9 mouse cellular contexts compared by ENCODE assay signal in genomic region chr9:44231609-44232008, GRCm38 (mm10). TPM values are rescaled to one million over a fixed set of nuclear protein-coding genes. Genes with fewer than 3 reads are reported as not detected.
A peak's percentile ranks its signal among the peaks of the same experiment; 100 is the strongest.
DNase-seq lines count a peak whose midpoint lies in the region; ATAC-seq and TF ChIP-seq lines count a peak whose summit lies in the region.
"Had no signal": no experiment of that assay in that cellular context is flagged by ENCODE, and none has a peak within 500 bp of the region (broad histone marks: within the 10 kb centered on the region; RNA-seq: fewer than 3 reads in every experiment).

No protein-coding gene starts in this region.

- DNase-seq in lung, embryonic 14.5 days = no peak
- no peak for DNase-seq in lung, postnatal 25 days (ENCODE audit: low spot score)
- DNase-seq in embryonic facial prominence, embryonic 14.5 days (ENCODE audit: low spot score) = no peak
- no peak for DNase-seq in B cell, adult 2 months
- DNase-seq in layer of hippocampus, adult 2 months (ENCODE audit: low spot score in 2 of 2) = no peak
- no peak for DNase-seq in thymus, postnatal 25 days
- DNase-seq: cerebellum, adult 11-12 months had no signal

- no peaks in the 10 kb centered on the region for H3K27me3 ChIP-seq in lung, embryonic 14.5 days (ENCODE audit: insufficient read depth, low read length)
- no peaks in the 10 kb centered on the region for H3K27me3 ChIP-seq in embryonic facial prominence, embryonic 14.5 days (replicated peaks; ENCODE audit: control insufficient read depth, insufficient read depth, low read length)
- H3K27me3 ChIP-seq in hindbrain, embryonic 15.5 days = no peaks in the 10 kb centered on the region
- H3K27me3 ChIP-seq in midbrain, embryonic 12.5 days = no peaks in the 10 kb centered on the region

- no peak for ATAC-seq in lung, embryonic 14.5 days (ENCODE audit: insufficient read depth)
- ATAC-seq in embryonic facial prominence, embryonic 14.5 days (ENCODE audit: low read depth) = no peak
- no peak for ATAC-seq in hindbrain, embryonic 15.5 days (ENCODE audit: low FRiP score, low read depth)
- ATAC-seq in midbrain, embryonic 12.5 days (ENCODE audit: low FRiP score, low read depth) = no peak

- no peaks in the 10 kb centered on the region for H3K9me3 ChIP-seq in lung, embryonic 14.5 days (ENCODE audit: low read depth, low read length)
- no peaks in the 10 kb centered on the region for H3K9me3 ChIP-seq in embryonic facial prominence, embryonic 14.5 days (ENCODE audit: control insufficient read depth, low read length)
- no peaks in the 10 kb centered on the region for H3K9me3 ChIP-seq in hindbrain, embryonic 15.5 days
- H3K9me3 ChIP-seq in midbrain, embryonic 12.5 days = no peaks in the 10 kb centered on the region

- no peak overlapping the region for H3K9ac ChIP-seq in lung, embryonic 14.5 days
- H3K9ac ChIP-seq in embryonic facial prominence, embryonic 14.5 days (ENCODE audit: low read depth, low read length) = no peak overlapping the region
- H3K9ac ChIP-seq in hindbrain, embryonic 15.5 days = 0 out of 2 replicates have a peak overlapping the region, but pooled peaks have one; percentile 12
- 0 out of 2 replicates have a peak overlapping the region, but pooled peaks have one; percentile 4 for H3K9ac ChIP-seq in midbrain, embryonic 12.5 days (replicated peaks)

- H3K4me3 ChIP-seq in lung, embryonic 14.5 days (ENCODE audit: low read depth, low read length) = no peak overlapping the region
- H3K4me3 ChIP-seq in embryonic facial prominence, embryonic 14.5 days (ENCODE audit: low read depth, low read length) = no peak overlapping the region; the same call in 1 of the 2 replicates
- peak overlapping the region; percentile 87 for H3K4me3 ChIP-seq in hindbrain, embryonic 15.5 days
- H3K4me3 ChIP-seq in midbrain, embryonic 12.5 days = peak overlapping the region; percentile 89; the same call in 1 of the 2 replicates
- H3K4me3 ChIP-seq in layer of hippocampus, adult 2 months = no peak overlapping the region

- H3K4me1 ChIP-seq in lung, embryonic 14.5 days (ENCODE audit: insufficient read depth) = 0 out of 2 replicates have a peak, but pooled peaks cover 4% of the 10 kb centered on the region
- H3K4me1 ChIP-seq in embryonic facial prominence, embryonic 14.5 days (ENCODE audit: control insufficient read depth, insufficient read depth, low read length) = peaks cover 14% of the 10 kb centered on the region
- peaks cover 31% of the 10 kb centered on the region for H3K4me1 ChIP-seq in hindbrain, embryonic 15.5 days (replicated peaks)
- H3K4me1 ChIP-seq in midbrain, embryonic 12.5 days = peaks cover 19% of the 10 kb centered on the region

- H3K36me3 ChIP-seq in lung, embryonic 14.5 days (ENCODE audit: insufficient read depth) = no peaks in the 10 kb centered on the region
- H3K36me3 ChIP-seq in embryonic facial prominence, embryonic 14.5 days (ENCODE audit: control insufficient read depth, insufficient read depth, low read length) = 0 out of 2 replicates have a peak, but pooled peaks cover 6% of the 10 kb centered on the region
- H3K36me3 ChIP-seq in hindbrain, embryonic 15.5 days = no peaks in the 10 kb centered on the region
- H3K36me3 ChIP-seq in midbrain, embryonic 12.5 days = no peaks in the 10 kb centered on the region

- H3K27ac ChIP-seq in lung, embryonic 14.5 days (ENCODE audit: low read depth) = no peak overlapping the region
- H3K27ac ChIP-seq in embryonic facial prominence, embryonic 14.5 days (replicated peaks; ENCODE audit: low read depth, low read length) = no peak overlapping the region
- H3K27ac ChIP-seq in hindbrain, embryonic 15.5 days (replicated peaks) = no peak overlapping the region
- H3K27ac ChIP-seq in midbrain, embryonic 12.5 days (replicated peaks) = no peak overlapping the region
- H3K27ac ChIP-seq in layer of hippocampus, adult 2 months = no peak overlapping the region

- no peak for TF ChIP-seq CTCF in lung, embryonic 14.5 days (IDR thresholded peaks at IDR 0.05; ENCODE audit: low read depth)
- TF ChIP-seq CTCF in layer of hippocampus, adult 2 months (conservative IDR thresholded peaks at IDR 0.05) = no peak

- peak overlapping the region; percentile 77 for H3K4me2 ChIP-seq in lung, embryonic 14.5 days
- peak overlapping the region; percentile 70 for H3K4me2 ChIP-seq in embryonic facial prominence, embryonic 14.5 days (ENCODE audit: low read depth, low read length)
- peak overlapping the region; percentile 64 for H3K4me2 ChIP-seq in hindbrain, embryonic 15.5 days
- peak overlapping the region; percentile 65; the same call in 1 of the 2 replicates for H3K4me2 ChIP-seq in midbrain, embryonic 12.5 days (replicated peaks)

RNA-seq across cellular contexts. Expression of gene Cbl, which starts 2.2 kb away (rescaled TPM):
- polyA plus RNA-seq in lung, embryonic 14.5 days (2014; fragmentation: Nextera tagmentation; extraction: Ambion mirVana) = 20.9 and 21.9 TPM in 2 replicates
- polyA plus RNA-seq in embryonic facial prominence, embryonic 14.5 days (2014; fragmentation: Nextera tagmentation; extraction: Ambion mirVana) = 15.3 and 17.1 TPM in 2 replicates
- 20.3 and 22.5 TPM in 2 replicates for polyA plus RNA-seq in hindbrain, embryonic 15.5 days (2015; fragmentation: Nextera tagmentation; extraction: Ambion mirVana)
- polyA plus RNA-seq in midbrain, embryonic 12.5 days (2016; fragmentation: Nextera tagmentation; extraction: Ambion mirVana) = 27.2 and 32.0 TPM in 2 replicates
- total RNA-seq in layer of hippocampus, adult 2 months (2021) = 10 to 100 TPM; 61.7 to 66.5 TPM

RNA-seq across cellular contexts. Expression of gene Ccdc153, which starts 8.9 kb away (rescaled TPM):
- not detected in 2 replicates for polyA plus RNA-seq in lung, embryonic 14.5 days (2014; fragmentation: Nextera tagmentation; extraction: Ambion mirVana)
- 0.96 and 10.0 TPM in 2 replicates for polyA plus RNA-seq in embryonic facial prominence, embryonic 14.5 days (2014; fragmentation: Nextera tagmentation; extraction: Ambion mirVana)
- not detected in 2 replicates for polyA plus RNA-seq in hindbrain, embryonic 15.5 days (2015; fragmentation: Nextera tagmentation; extraction: Ambion mirVana)
- polyA plus RNA-seq in midbrain, embryonic 12.5 days (2016; fragmentation: Nextera tagmentation; extraction: Ambion mirVana) = not detected in 2 replicates
- total RNA-seq in layer of hippocampus, adult 2 months (2021) = 1 to 10 TPM; 3.6 to 4.1 TPM

RNA-seq across cellular contexts. Expression of gene Pdzd3, which starts 19.7 kb away (rescaled TPM):
- polyA plus RNA-seq in lung, embryonic 14.5 days (2014; fragmentation: Nextera tagmentation; extraction: Ambion mirVana) = 0.11 and 0.13 TPM in 2 replicates
- 0.12 and 0.15 TPM in 2 replicates for polyA plus RNA-seq in embryonic facial prominence, embryonic 14.5 days (2014; fragmentation: Nextera tagmentation; extraction: Ambion mirVana)
- polyA plus RNA-seq in hindbrain, embryonic 15.5 days (2015; fragmentation: Nextera tagmentation; extraction: Ambion mirVana) = 0.39 and 0.87 TPM in 2 replicates
- 0.20 and 0.31 TPM in 2 replicates for polyA plus RNA-seq in midbrain, embryonic 12.5 days (2016; fragmentation: Nextera tagmentation; extraction: Ambion mirVana)
- 1 to 10 TPM; 1.1 to 1.5 TPM for total RNA-seq in layer of hippocampus, adult 2 months (2021)

RNA-seq across cellular contexts. Expression of gene Nlrx1, which starts 36.8 kb away (rescaled TPM):
- polyA plus RNA-seq in lung, embryonic 14.5 days (2014; fragmentation: Nextera tagmentation; extraction: Ambion mirVana) = 9.2 and 9.6 TPM in 2 replicates
- polyA plus RNA-seq in embryonic facial prominence, embryonic 14.5 days (2014; fragmentation: Nextera tagmentation; extraction: Ambion mirVana) = 9.7 and 13.2 TPM in 2 replicates
- polyA plus RNA-seq in hindbrain, embryonic 15.5 days (2015; fragmentation: Nextera tagmentation; extraction: Ambion mirVana) = 4.1 and 5.9 TPM in 2 replicates
- polyA plus RNA-seq in midbrain, embryonic 12.5 days (2016; fragmentation: Nextera tagmentation; extraction: Ambion mirVana) = 2.6 and 3.3 TPM in 2 replicates
- 10 to 100 TPM; 11.6 to 13.9 TPM for total RNA-seq in layer of hippocampus, adult 2 months (2021)

RNA-seq across cellular contexts. Expression of gene Abcg4, which starts 56.8 kb away (rescaled TPM):
- polyA plus RNA-seq in lung, embryonic 14.5 days (2014; fragmentation: Nextera tagmentation; extraction: Ambion mirVana) = 2.4 and 2.7 TPM in 2 replicates
- polyA plus RNA-seq in embryonic facial prominence, embryonic 14.5 days (2014; fragmentation: Nextera tagmentation; extraction: Ambion mirVana) = 4.5 and 5.1 TPM in 2 replicates
- 28.7 and 32.1 TPM in 2 replicates for polyA plus RNA-seq in hindbrain, embryonic 15.5 days (2015; fragmentation: Nextera tagmentation; extraction: Ambion mirVana)
- 12.9 and 14.4 TPM in 2 replicates for polyA plus RNA-seq in midbrain, embryonic 12.5 days (2016; fragmentation: Nextera tagmentation; extraction: Ambion mirVana)
- total RNA-seq in layer of hippocampus, adult 2 months (2021) = 10 to 100 TPM; 67.9 to 71.4 TPM

Comparison
In these comparisons a context has a peak if more than half of its experiments do, and no peak if none do; other contexts are left out.
1. H3K4me3 ChIP-seq: peak in hindbrain, embryonic 15.5 days (single experiment) and midbrain, embryonic 12.5 days (single experiment); none in lung, embryonic 14.5 days (single experiment), embryonic facial prominence, embryonic 14.5 days (single experiment) and layer of hippocampus, adult 2 months (single experiment).
2. H3K9ac ChIP-seq: peak in hindbrain, embryonic 15.5 days (single experiment) and midbrain, embryonic 12.5 days (single experiment); none in lung, embryonic 14.5 days (single experiment) and embryonic facial prominence, embryonic 14.5 days (single experiment).
3. Peak in every context shown above with its lines, with median percentiles within 50 percentile points of each other: H3K4me2 ChIP-seq.